Mouse (Mus musculus): ENCODE data around the gene Carmil1.

Gene Carmil1

GRCm38 (mm10) chr13:24040221-24040620 lies 240.4 kb downstream of the Carmil1 start:
- ChIA-PET POLR2A (interaction anchor here in 2 of 4 experiments (0.6 to 0.7 kb wide), 2 partner anchors 11 to 23 kb away, joined by 3 to 4 read pairs; no protein-coding TSS in a partner anchor), CTCF (interaction anchor here in 2 of 4 experiments (0.6 kb wide), 2 partner anchors 43 to 674 kb away, joined by 4 to 10 read pairs; no protein-coding TSS in a partner anchor)

- ChIA-PET CTCF (interaction anchor here in 1 of 4 experiments (0.9 kb wide), 1 partner anchor 245 kb away, joined by 5 read pairs; no protein-coding TSS in a partner anchor), POLR2A (interaction anchor here in 1 of 4 experiments (0.7 to 1.3 kb wide), 3 partner anchors 45 to 1989 kb away, joined by 3 to 5 read pairs (median 3); no protein-coding TSS in a partner anchor)
These were observed 243.1 kb downstream of the Carmil1 start for GRCm38 (mm10) chr13:24037502-24037901.

GRCm38 (mm10) chr13:24036150-24036549 lies 244.4 kb downstream of the Carmil1 start:
- CTCF ChIA-PET: no interaction called here
- POLR2A ChIA-PET: interaction anchor here in 2 of 4 experiments (1.2 to 1.4 kb wide), 3 partner anchors 8 to 101 kb away, joined by 3 to 4 read pairs (median 3); no protein-coding TSS in a partner anchor

GRCm38 (mm10) chr13:24027191-24028170 lies 253.1 kb downstream of the Carmil1 start:
- ChIA-PET CTCF (no interaction called here), POLR2A (interaction anchor here (0.5 to 1.7 kb wide), 9 partner anchors 9 to 440 kb away, joined by 3 to 7 read pairs (median 3); partner anchors contain the start of gene Hist1h1a (in 1 of the 4))

GRCm38 (mm10) chr13:24018515-24018914 lies 262.1 kb downstream of the Carmil1 start:
- POLR2A ChIA-PET: interaction anchor here in 1 of 4 experiments (1.0 kb wide), 1 partner anchor 17 kb away, joined by 3 read pairs; no protein-coding TSS in a partner anchor
- CTCF ChIA-PET: no interaction called here

GRCm38 (mm10) chr13:24005528-24005927 lies 275.1 kb downstream of the Carmil1 start:
- POLR2A ChIA-PET: no interaction called here
- CTCF ChIA-PET: no interaction called here

- CTCF ChIA-PET: interaction anchor here in 1 of 4 experiments (0.6 kb wide), 1 partner anchor 16 kb away, joined by 4 read pairs; no protein-coding TSS in a partner anchor
These were observed 278.8 kb downstream of the Carmil1 start for GRCm38 (mm10) chr13:24001797-24002196.

GRCm38 (mm10) chr13:24001081-24001480 lies 279.5 kb downstream of the Carmil1 start:
- POLR2A ChIA-PET: interaction anchor here in 2 of 4 experiments (0.6 to 2.3 kb wide), 9 partner anchors 9 to 401 kb away, joined by 3 to 8 read pairs (median 5); partner anchors contain the start of genes Hist1h1a (in 1 of the 2), Hist1h2ac (in 1 of the 2), Hist1h2bc (in 1 of the 2) and Hist1h4a (in 1 of the 2)
- CTCF ChIA-PET: no interaction called here

More at GRCm38 (mm10) chr13:24001797-24002196, 278.8 kb downstream of the Carmil1 start:
- POLR2A ChIA-PET: interaction anchor here in 3 of 4 experiments (0.6 to 2.3 kb wide), 10 partner anchors 10 to 704 kb away, joined by 3 to 8 read pairs (median 5); partner anchors contain the start of genes Scgn (in 2 of the 3), Hist1h1a (in 1 of the 3), Hist1h2ac (in 1 of the 3) and Hist1h2bc (in 1 of the 3)

GRCm38 (mm10) chr13:23998826-23999225 lies 281.8 kb downstream of the Carmil1 start:
- CTCF ChIA-PET: interaction anchor here in 1 of 4 experiments (0.6 kb wide), 1 partner anchor 74 kb away, joined by 7 read pairs; no protein-coding TSS in a partner anchor
- POLR2A ChIA-PET: interaction anchor here in 1 of 4 experiments (0.7 kb wide), 1 partner anchor 359 kb away, joined by 3 read pairs; no protein-coding TSS in a partner anchor

- ChIA-PET POLR2A (interaction anchor here in 2 of 4 experiments (0.8 to 3.4 kb wide), 6 partner anchors 23 to 256 kb away, joined by 3 to 17 read pairs (median 4); partner anchors contain the start of genes Hist1h1a (in 2 of the 2), Hist1h1c (in 1 of the 2), Hist1h3a (in 1 of the 2) and Hist1h4a (in 1 of the 2)), CTCF (interaction anchor here in 1 of 4 experiments (0.7 kb wide), 1 partner anchor 677 kb away, joined by 3 read pairs; no protein-coding TSS in a partner anchor)
These were observed 285.8 kb downstream of the Carmil1 start for GRCm38 (mm10) chr13:23994756-23995155.

- CTCF ChIA-PET: interaction anchor here in 1 of 4 experiments (0.6 kb wide), 1 partner anchor 662 kb away, joined by 4 read pairs; no protein-coding TSS in a partner anchor
- POLR2A ChIA-PET: interaction anchor here in 1 of 4 experiments (0.8 to 3.4 kb wide), 2 partner anchors 231 to 233 kb away, joined by 5 to 17 read pairs; partner anchors contain the start of genes Hist1h1a, Hist1h3a and Hist1h4a
These were observed 286.6 kb downstream of the Carmil1 start for GRCm38 (mm10) chr13:23994024-23994423.

- POLR2A ChIA-PET: interaction anchor here in 3 of 4 experiments (0.5 to 2.2 kb wide), 6 partner anchors 11 to 230 kb away, joined by 3 to 8 read pairs (median 4); partner anchors contain the start of genes Hist1h1a (in 1 of the 3), Hist1h2aa (in 1 of the 3) and Hist1h4a (in 1 of the 3)
- CTCF ChIA-PET: no interaction called here
These were observed 289.7 kb downstream of the Carmil1 start, which contains the start of gene Scgn for GRCm38 (mm10) chr13:23990928-23991327. Gene Scgn, minus strand, starts transcription at chr13:23991214.

- POLR2A ChIA-PET: interaction anchor here in 3 of 4 experiments (0.5 to 2.2 kb wide), 6 partner anchors 11 to 230 kb away, joined by 3 to 8 read pairs (median 4); partner anchors contain the start of genes Hist1h1a (in 1 of the 3), Hist1h2aa (in 1 of the 3) and Hist1h4a (in 1 of the 3)
- CTCF ChIA-PET: no interaction called here
These were observed 290.1 kb downstream of the Carmil1 start for GRCm38 (mm10) chr13:23990451-23990850.

- POLR2A ChIA-PET: no interaction called here
These were observed 295.5 kb downstream of the Carmil1 start for GRCm38 (mm10) chr13:23985130-23985529.

GRCm38 (mm10) chr13:23972271-23972670 lies 308.3 kb downstream of the Carmil1 start:
- ChIA-PET POLR2A (interaction anchor here in 2 of 4 experiments (0.6 kb wide), 2 partner anchors 20 to 127 kb away, joined by 3 to 8 read pairs; no protein-coding TSS in a partner anchor), CTCF (interaction anchor here in 1 of 4 experiments (0.6 kb wide), 1 partner anchor 23 kb away, joined by 3 read pairs; no protein-coding TSS in a partner anchor)

More at GRCm38 (mm10) chr13:23985130-23985529, 295.5 kb downstream of the Carmil1 start:
- CTCF ChIA-PET: no interaction called here

- ChIA-PET CTCF (no interaction called here), POLR2A (interaction anchor here in 1 of 4 experiments (0.6 to 1.2 kb wide), 2 partner anchors 20 to 24 kb away, joined by 3 to 4 read pairs; no protein-coding TSS in a partner anchor)
These were observed 308.7 kb downstream of the Carmil1 start for GRCm38 (mm10) chr13:23971870-23972269.

- CTCF ChIA-PET: interaction anchor here in 2 of 4 experiments (0.6 to 0.9 kb wide), 2 partner anchors 22 to 39 kb away, joined by 3 to 10 read pairs; no protein-coding TSS in a partner anchor
These were observed 315.7 kb downstream of the Carmil1 start for GRCm38 (mm10) chr13:23964909-23965308.

More at GRCm38 (mm10) chr13:23964909-23965308, 315.7 kb downstream of the Carmil1 start:
- POLR2A ChIA-PET: no interaction called here
